Mouse (Mus musculus) skeletal muscle tissue, adult 2 months (tissue): ENCODE results near the gene Fiz1.
"Not testable (repeated sequence)": the region's sequence is repeated elsewhere in the genome, so short reads cannot be mapped to it uniquely, and the experiment has no call there.

Experiments used
- DNase-seq: peaks from one replicate; pipeline ENCODE4 v3.0.0-alpha.2; 2012; ENCODE audit warnings: low read depth, low spot score

Gene Fiz1

DNA sequence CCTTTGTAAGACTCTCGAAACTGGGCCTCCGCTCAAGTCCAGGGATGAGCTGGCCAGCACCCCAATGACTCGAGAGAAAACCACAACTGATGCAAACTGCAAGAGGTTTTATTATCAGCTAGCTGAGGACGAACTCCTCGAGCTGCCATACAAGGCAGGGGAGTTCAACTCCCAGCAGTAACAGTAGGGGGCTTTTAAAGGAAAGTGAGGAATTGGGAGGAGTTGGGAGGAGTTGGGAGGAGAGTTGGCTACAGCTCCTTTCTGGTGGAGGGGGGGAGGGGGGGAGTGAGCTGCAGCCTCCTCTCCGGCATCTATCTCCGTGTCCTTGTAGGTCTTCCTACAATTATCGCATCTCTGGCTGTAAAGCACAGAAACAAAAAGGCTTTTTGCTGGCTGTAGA is 11.6 kb downstream of the Fiz1 start:
- DNase-seq = not testable (repeated sequence)

- no peak for DNase-seq
These were observed 14.6 kb downstream of the Fiz1 start for GRCm38 (mm10) chr7:4999876-5000275.

- no peak for DNase-seq
These were observed 17.6 kb downstream of the Fiz1 start for GRCm38 (mm10) chr7:4996934-4997333.

DNA sequence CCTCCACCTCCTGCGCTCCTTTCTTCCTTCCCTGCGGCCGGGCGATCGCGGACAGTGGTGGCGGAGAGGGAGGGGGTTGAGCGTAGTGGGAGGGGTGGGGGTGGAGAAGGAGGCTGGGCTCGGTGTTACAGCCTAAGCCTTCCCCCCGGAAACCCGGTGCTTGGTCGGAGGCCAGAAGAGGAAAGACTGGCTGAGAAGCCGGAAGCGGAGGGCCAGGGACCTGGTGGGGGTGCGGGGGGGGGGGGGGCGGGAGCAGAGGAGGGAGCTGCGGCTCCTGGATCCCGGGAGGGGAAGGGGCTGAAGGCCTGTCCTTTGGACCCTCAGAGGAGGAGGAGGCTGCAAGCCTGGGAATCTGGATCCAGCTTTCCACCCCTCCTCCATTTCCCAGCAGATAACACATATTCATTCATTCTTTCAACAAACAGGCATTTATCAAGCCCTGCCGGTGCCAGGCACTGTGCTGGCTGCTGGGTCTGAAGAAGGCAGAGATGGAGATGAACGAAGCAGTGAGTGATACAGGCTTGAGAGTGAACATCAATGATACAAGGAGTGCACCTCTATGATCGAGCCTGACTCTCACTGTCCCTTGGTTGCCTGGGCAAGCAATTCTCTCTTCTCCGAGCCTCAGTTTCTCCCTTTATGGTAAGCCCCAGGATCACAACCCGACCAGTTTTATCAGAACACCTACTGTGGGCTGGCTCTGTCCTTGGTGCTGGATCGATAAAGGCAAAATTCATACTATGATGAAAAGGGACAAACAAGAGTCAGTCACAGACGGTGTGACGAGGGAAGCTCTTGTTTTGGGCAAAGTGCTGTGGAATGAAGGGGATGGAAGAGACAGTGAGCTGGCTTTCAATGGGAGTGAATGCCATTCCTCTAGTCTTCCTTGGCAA is 18.2 kb downstream of the Fiz1 start, which contains the start of gene Zfp579:
Zfp579 (minus strand) TSS at position 156 of the 893 bp plus-strand sequence.
- DNase-seq = peak; percentile 91

GRCm38 (mm10) chr7:4995268-4996002 is 19.1 kb downstream of the Fiz1 start:
- DNase-seq = no peak

- DNase-seq = no peak
These were observed 20.3 kb downstream of the Fiz1 start for GRCm38 (mm10) chr7:4993999-4994788.

GRCm38 (mm10) chr7:4993347-4993998 is 21.0 kb downstream of the Fiz1 start:
- no peak for DNase-seq

- DNase-seq = no peak
These were observed 26.2 kb downstream of the Fiz1 start for GRCm38 (mm10) chr7:4988250-4988649.

- DNase-seq = no peak
These were observed 37.7 kb downstream of the Fiz1 start for GRCm38 (mm10) chr7:4976832-4977231.

DNA sequence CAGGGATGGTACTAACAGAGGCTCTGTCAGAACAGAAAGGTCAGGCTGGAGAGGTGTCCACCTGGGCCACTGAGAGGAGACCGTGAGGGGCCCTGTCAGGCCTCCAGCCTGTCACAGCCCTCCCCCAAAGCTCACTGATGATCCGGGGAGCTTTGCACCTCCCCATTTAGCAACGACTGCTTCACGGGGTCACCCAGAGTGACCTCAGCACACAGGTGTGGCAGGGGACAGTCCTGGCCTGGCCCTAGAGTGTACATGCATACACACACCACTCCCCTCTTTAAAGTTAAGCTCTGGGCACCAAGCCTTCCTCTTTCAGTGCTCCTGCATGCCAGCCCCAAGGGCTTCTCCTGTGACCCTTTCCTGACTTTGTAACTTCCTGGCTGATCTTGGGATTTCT is 39.0 kb downstream of the Fiz1 start:
- DNase-seq = peak; percentile 57

GRCm38 (mm10) chr7:4972321-4973047 is 42.0 kb downstream of the Fiz1 start:
- peak; percentile 90 for DNase-seq

- no peak for DNase-seq
These were observed 42.8 kb downstream of the Fiz1 start for GRCm38 (mm10) chr7:4971710-4972109.

DNA sequence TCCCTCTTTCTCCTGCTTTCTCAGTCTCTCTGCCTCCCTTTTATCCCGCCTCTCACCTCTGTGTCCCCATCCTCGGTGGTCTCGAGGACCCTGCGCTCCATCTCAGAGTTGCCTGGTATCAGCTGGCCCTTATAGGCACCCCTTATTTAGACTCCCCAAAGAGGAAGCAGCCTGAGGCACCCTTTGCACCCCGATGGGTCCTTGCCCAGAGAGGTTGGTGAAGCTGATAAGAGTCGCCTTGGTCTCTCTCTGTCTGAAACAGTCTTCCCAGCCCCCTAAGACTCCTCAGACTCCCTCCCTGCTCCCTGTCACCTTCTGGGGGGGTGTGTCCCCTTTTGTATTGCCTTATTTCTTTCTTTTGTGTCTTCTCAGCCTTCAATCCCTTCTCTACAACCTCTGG is 43.4 kb downstream of the Fiz1 start, which contains the start of gene Sbk3:
Sbk3 (minus strand) TSS at position 101 of the 400 bp plus-strand sequence.
- no peak for DNase-seq

DNA sequence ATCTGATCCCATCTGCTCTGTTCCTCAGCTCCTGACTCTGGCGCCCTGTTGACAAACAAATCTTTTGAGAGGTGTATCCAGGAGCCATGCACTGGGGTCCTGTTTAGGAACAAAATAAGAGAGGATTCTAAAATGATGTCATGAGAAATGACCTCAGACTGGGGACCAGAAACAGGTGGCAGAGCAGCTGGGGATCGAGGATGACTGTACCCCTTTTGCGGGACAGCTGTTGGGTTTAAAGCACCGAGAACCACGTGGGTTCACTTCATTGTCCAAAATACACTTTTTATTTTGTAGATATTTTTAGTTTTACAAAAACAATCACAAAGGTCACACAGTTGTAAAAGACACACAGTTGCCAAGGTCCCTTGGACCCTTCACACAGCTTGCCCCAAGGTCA is 49.5 kb downstream of the Fiz1 start:
- DNase-seq = no peak

GRCm38 (mm10) chr7:4964272-4964671 is 50.2 kb downstream of the Fiz1 start, which contains the start of gene Sbk2:
Gene Sbk2 (minus strand): TSS chr7:4964406.
- peak; percentile 91 for DNase-seq

- no peak for DNase-seq
These were observed 51.0 kb downstream of the Fiz1 start for GRCm38 (mm10) chr7:4963527-4963926.

DNA sequence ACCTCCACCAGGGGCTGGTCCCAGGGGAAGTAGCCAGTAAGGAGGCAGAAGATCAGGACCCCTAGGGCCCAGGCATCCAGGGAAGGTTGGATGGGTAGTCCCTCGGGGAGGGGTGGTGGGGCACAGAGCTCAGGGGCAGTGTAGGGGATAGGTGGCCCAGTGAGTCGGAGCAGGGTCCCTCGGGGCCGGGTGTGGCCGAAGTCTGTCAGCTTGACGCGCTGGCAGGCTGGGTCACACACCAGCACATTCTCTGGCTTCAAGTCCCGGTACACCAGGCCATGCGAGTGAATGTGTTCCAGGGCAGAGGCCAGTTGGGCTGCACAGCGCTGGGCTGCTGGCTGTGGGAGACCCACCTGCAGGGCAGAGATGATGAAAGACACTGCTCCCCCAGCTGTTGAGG is 57.1 kb downstream of the Fiz1 start:
- DNase-seq = no peak
